Mouse (Mus musculus): Measurements from ENCODE around the gene Olfr741.

Gene Olfr741

DNA sequence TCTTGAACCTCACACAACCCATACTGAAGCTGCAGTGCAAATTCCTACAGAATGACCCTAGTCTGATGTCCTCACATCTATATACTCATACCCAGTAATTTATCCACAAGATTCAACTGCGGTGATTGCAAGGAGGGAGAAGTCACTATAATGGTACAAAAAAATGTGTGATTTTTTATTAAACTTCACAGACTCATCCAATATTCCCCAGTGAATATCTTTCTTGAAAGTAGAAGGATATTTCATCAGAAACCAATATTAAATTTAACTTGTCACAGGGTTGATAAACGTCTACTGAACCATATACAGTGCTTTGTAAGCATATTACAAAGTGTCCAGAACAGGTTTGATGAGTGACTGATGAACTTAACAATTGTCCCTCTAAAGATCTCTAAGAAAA is at the start of gene Olfr741:
Gene Olfr741, plus strand, starts transcription at position 301 of the 400 bp plus-strand sequence.
- DNase-seq (ENCODE audit: low spot score) = no peak

DNA sequence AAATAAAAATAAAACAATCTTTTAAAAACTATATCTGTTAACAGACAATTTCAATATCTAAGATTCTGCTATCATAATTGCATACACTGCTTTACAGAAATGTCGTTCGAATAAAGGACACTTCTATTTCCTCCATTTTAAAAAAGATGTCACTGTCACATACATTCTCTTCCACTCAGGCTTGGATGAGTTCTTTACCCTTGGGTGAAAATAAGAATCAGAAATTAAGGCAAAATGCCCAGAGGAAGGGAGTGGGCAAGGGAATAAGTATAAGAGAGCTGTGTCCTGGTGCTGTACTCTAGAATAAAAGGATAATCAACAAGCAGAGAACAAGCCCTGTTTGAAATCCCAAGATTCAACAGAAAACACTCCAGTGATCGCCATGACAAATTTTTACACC is 27.3 kb upstream of the Olfr741 start, which contains the start of gene Olfr740:
Gene Olfr740, plus strand, starts transcription at position 301 of the 400 bp plus-strand sequence.
- no peak for DNase-seq (ENCODE audit: low spot score)

DNA sequence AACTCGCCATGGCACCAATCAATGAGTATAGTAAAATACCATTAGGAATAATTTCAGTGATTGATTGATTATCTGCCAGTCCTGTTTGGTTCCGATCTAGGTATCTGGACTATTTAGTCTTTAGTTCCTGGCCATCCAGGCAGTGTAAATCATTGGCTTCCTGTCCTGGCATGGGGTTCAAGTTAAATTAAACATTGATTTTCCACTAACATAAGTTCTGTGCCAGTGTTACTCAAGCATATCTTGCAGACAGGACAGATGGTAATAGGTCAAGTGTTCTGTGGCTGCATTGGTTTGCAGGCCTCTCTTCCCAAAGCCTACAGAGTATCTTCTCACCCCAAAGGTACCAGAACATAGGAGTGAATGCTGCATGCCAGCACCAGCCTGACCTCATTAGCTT is 5.9 kb downstream of the Olfr741 start:
- DNase-seq (ENCODE audit: low spot score) = no peak

DNA sequence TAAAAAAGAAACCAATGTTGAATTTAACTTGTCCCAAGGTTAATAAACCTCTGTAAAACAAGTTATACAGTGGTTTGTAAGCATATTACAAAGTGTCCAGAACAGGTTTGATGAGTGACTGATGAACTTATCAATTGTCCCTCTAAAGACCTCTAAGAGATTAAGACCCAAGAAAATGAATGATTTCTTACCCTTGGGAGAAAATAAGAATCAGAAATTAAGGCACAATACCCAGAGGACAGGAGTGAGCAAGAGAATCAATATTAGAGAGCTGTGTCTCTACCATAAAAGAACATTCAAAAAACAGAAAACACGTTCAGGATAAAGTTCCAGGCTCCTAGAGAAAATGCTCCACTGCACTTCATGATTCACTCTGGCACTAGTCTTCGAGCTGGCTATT is 30.8 kb downstream of the Olfr741 start, which contains the start of gene Olfr742:
Gene Olfr742, plus strand, starts transcription at position 301 of the 400 bp plus-strand sequence.
- DNase-seq (ENCODE audit: low spot score) = no peak

DNA sequence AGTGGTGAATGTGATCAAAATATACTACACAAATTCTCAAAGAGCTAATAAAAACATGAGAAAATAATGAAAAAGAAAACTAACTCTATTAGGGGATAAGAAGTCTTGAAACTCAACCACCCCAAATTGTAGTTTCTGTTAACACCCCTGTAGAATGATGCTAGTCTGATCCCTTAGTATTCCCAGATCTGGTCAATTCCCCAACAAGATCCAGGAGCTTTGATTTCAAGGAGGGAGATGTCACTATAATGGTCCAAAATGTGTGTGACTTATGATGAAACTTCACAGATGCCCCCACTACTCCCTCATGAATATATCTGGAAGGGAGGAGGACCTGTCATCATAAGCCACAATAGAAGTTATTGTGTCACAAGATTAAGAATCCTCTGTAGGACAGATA is 49.0 kb downstream of the Olfr741 start, which contains the start of gene Olfr743:
Gene Olfr743, plus strand, starts transcription at position 301 of the 400 bp plus-strand sequence.
- DNase-seq (ENCODE audit: low spot score) = no peak
